Mouse (Mus musculus): ENCODE measurements around the gene Vmn1r142. TPM values are rescaled to one million over a fixed set of nuclear protein-coding genes. Genes with fewer than 3 reads are reported as not detected.

Gene Vmn1r142
- not detected in 2 replicates for polyA plus RNA-seq (2012; rRNA removed)

DNA sequence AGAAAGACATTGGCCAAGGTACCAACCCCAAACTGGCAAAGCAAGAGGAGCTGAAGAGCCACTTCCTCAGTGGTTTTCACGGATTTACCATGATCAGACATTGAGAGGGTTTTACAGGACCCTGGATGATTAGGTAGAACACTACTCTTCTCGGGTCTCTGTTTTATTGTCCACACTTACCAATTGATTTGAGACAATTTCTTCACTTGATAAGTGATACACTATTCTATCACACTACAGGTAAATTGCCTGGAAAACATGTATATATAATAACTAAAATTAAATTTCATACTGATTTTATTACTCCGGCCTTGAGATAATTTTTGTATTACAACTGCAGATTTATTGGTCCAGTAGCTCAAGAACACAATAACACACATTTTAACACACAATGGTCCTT is at the start of gene Vmn1r142:
Gene Vmn1r142, minus strand, starts transcription at position 101 of the 400 bp plus-strand sequence.

DNA sequence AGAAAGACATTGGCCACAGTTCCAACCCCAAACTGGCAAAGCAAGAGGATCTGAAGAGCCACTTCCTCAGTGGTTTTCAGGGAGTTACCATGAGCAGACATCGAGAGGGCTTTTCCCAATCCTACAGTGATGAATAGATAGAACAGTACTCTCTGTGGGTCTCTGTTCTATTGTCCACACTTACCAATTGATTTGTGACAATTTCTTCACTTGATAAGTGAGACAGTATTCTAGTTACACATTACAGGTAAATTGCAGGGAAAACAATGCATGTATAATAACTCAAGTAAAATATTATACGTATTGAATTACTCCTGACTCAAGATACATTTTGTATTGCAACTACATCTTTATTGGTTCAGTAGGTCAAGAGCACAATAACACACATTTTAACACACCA is 37.3 kb upstream of the Vmn1r142 start, which contains the start of gene Gm8653:
Gene Gm8653, minus strand, starts transcription at position 101 of the 400 bp plus-strand sequence.

DNA sequence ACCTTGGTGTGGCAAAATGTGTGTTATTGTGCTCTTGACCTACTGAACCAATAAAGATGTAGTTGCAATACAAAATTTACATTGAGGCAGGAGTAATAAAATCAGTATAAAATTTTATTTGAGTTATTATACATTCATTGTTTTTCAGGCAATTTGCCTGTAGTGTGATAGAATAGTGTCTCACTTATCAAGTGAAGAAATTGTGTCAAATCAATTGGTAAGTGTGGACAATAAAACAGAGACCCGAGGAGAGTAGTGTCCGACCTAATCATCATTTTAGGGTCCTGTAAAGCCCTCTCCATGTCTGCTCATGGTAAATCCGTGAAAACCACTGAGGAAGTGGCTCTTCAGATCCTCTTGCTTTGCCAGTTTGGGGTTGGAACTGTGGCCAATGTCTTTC is 25.2 kb upstream of the Vmn1r142 start, which contains the start of gene Vmn1r143:
Gene Vmn1r143, plus strand, starts transcription at position 301 of the 400 bp plus-strand sequence.

DNA sequence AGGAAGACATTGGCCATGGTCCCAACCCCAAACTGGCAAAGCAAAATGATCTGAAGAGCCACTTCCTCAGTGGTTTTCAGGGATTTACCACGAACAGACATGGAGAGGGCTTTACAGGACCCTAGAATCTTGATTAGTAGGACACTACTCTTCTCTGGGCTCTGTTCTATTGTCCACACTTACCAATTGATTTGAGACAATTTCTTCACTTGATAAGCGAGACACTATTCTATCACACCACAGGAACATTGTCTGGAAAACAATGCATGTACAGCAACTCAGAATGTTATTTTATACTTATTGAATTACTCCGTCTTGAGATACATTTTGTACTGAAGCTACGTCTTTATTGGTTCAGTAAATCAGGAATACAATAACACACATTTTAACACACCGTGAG is 29.2 kb downstream of the Vmn1r142 start, which contains the start of gene Gm10666:
Gene Gm10666, minus strand, starts transcription at position 101 of the 400 bp plus-strand sequence.

DNA sequence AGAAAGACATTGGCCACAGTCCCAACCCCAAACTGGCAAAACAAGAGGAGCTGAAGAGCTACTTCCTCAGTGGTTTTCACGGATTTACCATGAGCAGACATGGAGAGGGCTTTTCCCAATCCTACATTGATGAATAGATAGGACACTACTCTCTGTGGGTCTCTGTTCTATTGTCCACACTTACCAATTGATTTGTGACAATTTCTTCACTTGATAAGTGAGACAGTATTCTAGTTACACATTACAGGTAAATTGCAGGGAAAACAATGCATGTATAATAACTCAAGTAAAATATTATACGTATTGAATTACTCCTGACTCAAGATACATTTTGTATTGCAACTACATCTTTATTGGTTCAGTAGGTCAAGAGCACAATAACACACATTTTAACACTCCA is 45.7 kb downstream of the Vmn1r142 start, which contains the start of gene Gm16451:
Gene Gm16451, minus strand, starts transcription at position 101 of the 400 bp plus-strand sequence.

Other genes starting within 250 kb of the Vmn1r142 start
- gene Gm5891, start 242.7 kb downstream of the Vmn1r142 start, polyA plus RNA-seq (2012; rRNA removed): not detected in 2 replicates
- gene Vmn1r137, start 169.4 kb downstream of the Vmn1r142 start, polyA plus RNA-seq (2012; rRNA removed): not detected in 2 replicates
- not detected in 2 replicates for gene Vmn1r138, start 135.1 kb downstream of the Vmn1r142 start, polyA plus RNA-seq (2012; rRNA removed)
- gene Gm6176, start 107.7 kb downstream of the Vmn1r142 start, polyA plus RNA-seq (2012; rRNA removed): not detected in 2 replicates
- not detected in 2 replicates for gene Vmn1r139, start 95.0 kb downstream of the Vmn1r142 start, polyA plus RNA-seq (2012; rRNA removed)
- gene Gm16451, start 45.8 kb downstream of the Vmn1r142 start, polyA plus RNA-seq (2012; rRNA removed): not detected in 2 replicates
- not detected in 2 replicates for gene Gm10666, start 29.3 kb downstream of the Vmn1r142 start, polyA plus RNA-seq (2012; rRNA removed)
- gene Vmn1r143, start 25.3 kb upstream of the Vmn1r142 start, polyA plus RNA-seq (2012; rRNA removed): not detected in 2 replicates
- gene Gm8653, start 37.2 kb upstream of the Vmn1r142 start, polyA plus RNA-seq (2012; rRNA removed): not detected in 2 replicates
- gene Gm8453, start 65.4 kb upstream of the Vmn1r142 start, polyA plus RNA-seq (2012; rRNA removed): not detected in 2 replicates
- not detected in 2 replicates for gene Gm4187, start 165.7 kb upstream of the Vmn1r142 start, polyA plus RNA-seq (2012; rRNA removed)
- not detected in 2 replicates for gene Gm8660, start 207.0 kb upstream of the Vmn1r142 start, polyA plus RNA-seq (2012; rRNA removed)
- gene Vmn1r148, start 249.5 kb upstream of the Vmn1r142 start, polyA plus RNA-seq (2012; rRNA removed): not detected in 2 replicates

All from central nervous system, embryonic 18 days (tissue).